Mouse (Mus musculus) retina, adult 2 months (tissue): ENCODE data around the gene Olfr1253.

ENCODE experiments used
- DNase-seq: peaks from one replicate; pipeline ENCODE4 v3.0.0-alpha.2; 2012; ENCODE audit warnings: low read depth, low spot score

Gene Olfr1253

GRCm38 (mm10) chr2:89756990-89757389, at the start of gene Olfr1253:
Gene Olfr1253 (minus strand): TSS chr2:89757090.
- DNase-seq, result no peak

GRCm38 (mm10) chr2:89799583-89799982, 42.7 kb upstream of the Olfr1253 start:
- no peak for DNase-seq

GRCm38 (mm10) chr2:89793519-89793918, 36.6 kb upstream of the Olfr1253 start, which contains the start of gene Olfr1254:
Gene Olfr1254 (minus strand): TSS chr2:89793619.
- DNase-seq, result no peak

DNA sequence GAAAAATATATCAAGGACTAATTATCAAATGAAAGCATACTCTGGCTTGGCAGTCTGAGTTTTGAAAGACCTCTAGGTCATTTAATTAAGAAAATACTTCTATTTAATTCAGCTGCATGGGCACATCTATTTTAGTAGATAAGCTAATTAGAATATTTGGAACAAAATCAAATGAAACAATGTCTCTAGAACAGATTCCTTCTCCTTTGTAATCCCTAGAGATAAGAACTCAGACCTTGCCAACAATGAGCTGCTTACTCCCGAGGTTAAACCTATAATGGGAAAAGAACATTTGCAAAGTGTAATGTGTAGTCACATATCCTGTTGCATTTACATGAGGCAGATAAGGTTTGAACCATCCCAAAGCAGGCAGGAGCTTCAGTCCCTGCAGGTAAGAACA, 32.0 kb downstream of the Olfr1253 start, which contains the start of gene Olfr1252:
Olfr1252 (minus strand) TSS at position 101 of the 400 bp plus-strand sequence.
- no peak for DNase-seq
